Mouse (Mus musculus): ENCODE results near the gene Sfrp2.

Gene Sfrp2

GRCm38 (mm10) chr3:83765871-83766725 lies at the start of gene Sfrp2:
TSS of gene Sfrp2 (plus strand) at chr3:83766321.
- no peak for DNase-seq

- no peak for DNase-seq
These were observed 48.4 kb upstream of the Sfrp2 start for GRCm38 (mm10) chr3:83717643-83718231.

- no peak for DNase-seq
These were observed 47.5 kb upstream of the Sfrp2 start for GRCm38 (mm10) chr3:83718662-83719061.

- no peak for DNase-seq
These were observed 37.9 kb upstream of the Sfrp2 start for GRCm38 (mm10) chr3:83728223-83728622.

- DNase-seq: no peak
These were observed 37.3 kb upstream of the Sfrp2 start for GRCm38 (mm10) chr3:83728675-83729390.

GRCm38 (mm10) chr3:83733985-83734384 lies 32.1 kb upstream of the Sfrp2 start:
- DNase-seq: no peak

- no peak for DNase-seq
These were observed 29.1 kb upstream of the Sfrp2 start for GRCm38 (mm10) chr3:83736980-83737379.

GRCm38 (mm10) chr3:83740246-83740645 lies 25.9 kb upstream of the Sfrp2 start:
- no peak for DNase-seq

- no peak for DNase-seq
These were observed 18.8 kb upstream of the Sfrp2 start for GRCm38 (mm10) chr3:83747276-83747675.

- no peak for DNase-seq
These were observed 18.2 kb upstream of the Sfrp2 start for GRCm38 (mm10) chr3:83747895-83748294.

- DNase-seq: no peak
These were observed 14.5 kb upstream of the Sfrp2 start for GRCm38 (mm10) chr3:83751625-83752024.

- DNase-seq: no peak
These were observed 13.9 kb upstream of the Sfrp2 start for GRCm38 (mm10) chr3:83752196-83752595.

- no peak for DNase-seq
These were observed 11.0 kb upstream of the Sfrp2 start for GRCm38 (mm10) chr3:83755043-83755635.

- no peak for DNase-seq
These were observed 10.5 kb upstream of the Sfrp2 start for GRCm38 (mm10) chr3:83755666-83756065.

GRCm38 (mm10) chr3:83762361-83762760 lies 3.8 kb upstream of the Sfrp2 start:
- no peak for DNase-seq

- DNase-seq: peak; percentile 16 to 60
These were observed 2.3 kb upstream of the Sfrp2 start for GRCm38 (mm10) chr3:83763551-83764548.

GRCm38 (mm10) chr3:83766726-83767070 lies 577 bp downstream of the Sfrp2 start:
- DNase-seq: no peak

- DNase-seq: no peak
These were observed 1.0 kb downstream of the Sfrp2 start for GRCm38 (mm10) chr3:83767121-83767520.

- DNase-seq: no peak
These were observed 2.3 kb downstream of the Sfrp2 start for GRCm38 (mm10) chr3:83768293-83769035.

- DNase-seq: no peak
These were observed 2.9 kb downstream of the Sfrp2 start for GRCm38 (mm10) chr3:83769036-83769410.

GRCm38 (mm10) chr3:83771160-83771869 lies 5.2 kb downstream of the Sfrp2 start:
- DNase-seq: no peak

Measured in kidney, adult 8-10 months (tissue).